Mouse (Mus musculus) cerebellum, adult 2 months (tissue): ENCODE measurements around the gene Upp1. TPM values are rescaled to one million over a fixed set of nuclear protein-coding genes. Genes with fewer than 3 reads are reported as not detected.

ENCODE experiments used
- DNase-seq, 2 experiments: peaks; one replicate each; pipeline ENCODE4 v3.0.0; 2021
- H3K27ac ChIP-seq: fragments of 200-500 bp; 2 replicates; pipeline ENCODE4 v1.5.1; 2012; ENCODE audit warnings: low read length, control low read depth, inconsistent platforms; ENCODE audit not compliant: insufficient read depth
- H3K27me3 ChIP-seq: fragments of 200-500 bp; 2 replicates; pipeline ENCODE4 v1.6.1; 2012; ENCODE audit warnings: inconsistent platforms, mild to moderate bottlenecking, low read length, moderate library complexity; ENCODE audit not compliant: control insufficient read depth, insufficient read depth
- H3K4me1 ChIP-seq: fragments of 200-500 bp; 2 replicates; pipeline ENCODE4 v1.6.1; 2011; ENCODE audit warnings: low read length; ENCODE audit not compliant: control insufficient read depth, insufficient read depth
- H3K4me3 ChIP-seq: fragments of 200-500 bp; replicated peaks from 2 replicates; pipeline ENCODE3; 2011; ENCODE audit warnings: mild to moderate bottlenecking, low read depth, low read length, control low read depth; ENCODE audit not compliant: insufficient read depth
- CTCF ChIP-seq: fragments of 200-500 bp; IDR thresholded peaks from 2 replicates; pipeline ENCODE4 v1.5.1; 2011; ENCODE audit warnings: low read depth, mild to moderate bottlenecking, control low read depth, low read length, moderate library complexity, borderline replicate concordance; ENCODE audit not compliant: insufficient read depth
- POLR2A ChIP-seq: fragments of 200-500 bp; IDR thresholded peaks from 2 replicates; pipeline ENCODE4 v1.6.1; 2011; ENCODE audit warnings: low read length, control low read depth, borderline replicate concordance; ENCODE audit not compliant: insufficient read depth
- WGBS: fragments of 180-500 bp; shearing (Covaris S2); methylation state at CpG from one replicate; pipeline ENCODE4 v1.1.7; 2018; 5-methylcytosine and 5-hydroxymethylcytosine counted together
- polyA plus RNA-seq: library from polyadenylated mRNA; depleted of rRNA; stranded (reverse); fragments of >200 nt; gene quantifications from 2 replicates; pipeline ENCODE4 v1.2.3, GENCODE M21; 2012; rRNA removed

Upp1 gene
- polyA plus RNA-seq, 1 experiment = 2.5 TPM

DNA sequence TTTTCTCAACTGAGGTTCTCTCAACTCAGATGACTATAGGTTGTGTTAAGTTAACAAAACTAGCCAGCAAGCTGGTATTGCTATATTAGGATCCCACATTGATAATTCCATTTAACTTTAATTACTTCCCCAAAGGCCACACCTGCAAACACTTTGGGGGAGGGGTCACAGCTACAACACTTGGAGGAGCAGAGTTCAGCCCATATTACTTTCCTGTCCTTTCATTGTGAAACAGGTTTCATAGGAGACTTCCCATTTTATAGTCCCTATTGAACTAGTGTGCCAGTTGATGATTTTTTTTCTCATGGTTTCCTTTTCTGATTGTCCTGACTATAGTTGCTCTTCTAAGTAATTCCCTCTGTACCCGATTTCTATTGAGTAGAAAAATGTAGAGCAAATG, 63.6 kb downstream of the Upp1 start:
- 92% methylated on average over 1 of the region's 1 CpGs for WGBS
- H3K27ac ChIP-seq = no peak overlapping the region
- H3K27me3 ChIP-seq = no peaks in the 10 kb centered on the region
- H3K4me1 ChIP-seq = no peaks in the 10 kb centered on the region
- TF ChIP-seq CTCF (no peak), POLR2A (no peak)
- DNase-seq = no peak
- H3K4me3 ChIP-seq = no peak overlapping the region

Other genes starting within 250 kb of the Upp1 start
- 0.13 and 0.29 TPM in 2 replicates for gene Pkd1l1, start 144.8 kb upstream of the Upp1 start, polyA plus RNA-seq
- gene Hus1, start 106.9 kb upstream of the Upp1 start, polyA plus RNA-seq = 13.5 and 14.4 TPM in 2 replicates
- gene Gm11992, start 69.5 kb upstream of the Upp1 start, polyA plus RNA-seq = 1.1 and 1.5 TPM in 2 replicates
- gene Sun3, start 69.1 kb upstream of the Upp1 start, polyA plus RNA-seq = not detected in 2 replicates
- 0.03 TPM in 2 replicates for gene Abca13, start 73.8 kb downstream of the Upp1 start, polyA plus RNA-seq